Mouse (Mus musculus): ENCODE measurements around the gene Nup62cl.

Nup62cl gene

GRCm38 (mm10) chrX:140062135-140062975 is at the start of gene Nup62cl, which contains the start of gene Pih1h3b:
Gene Nup62cl (minus strand): TSS chrX:140062712.
Gene Pih1h3b (plus strand): TSS chrX:140062879.
- DNase-seq, result no peak

DNA sequence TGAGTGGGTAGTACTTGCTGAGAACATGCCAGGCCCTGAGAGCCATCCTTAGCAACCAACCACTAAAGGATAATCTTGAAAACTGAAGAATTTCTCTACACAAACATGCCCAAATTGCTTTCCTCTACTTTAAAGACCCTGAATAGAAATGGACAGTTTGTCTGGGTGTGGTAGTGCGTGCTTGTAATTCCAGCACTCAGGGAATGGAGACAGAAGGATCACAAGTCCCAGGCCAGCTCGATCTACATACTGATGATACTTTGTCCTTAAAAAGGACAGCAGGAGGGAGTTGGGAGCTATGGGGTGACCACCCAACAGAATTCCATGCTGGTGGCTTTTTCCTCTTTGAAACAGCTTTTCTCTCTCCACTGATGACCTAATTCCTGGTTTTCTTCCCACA is 31.6 kb upstream of the Nup62cl start:
- DNase-seq, result no peak

GRCm38 (mm10) chrX:140082535-140082934 is 20.0 kb upstream of the Nup62cl start:
- DNase-seq, result no peak

GRCm38 (mm10) chrX:140060886-140061874 is 1.3 kb downstream of the Nup62cl start:
- no peak for DNase-seq

GRCm38 (mm10) chrX:139998691-139999065 is 63.8 kb downstream of the Nup62cl start:
- no peak for DNase-seq

GRCm38 (mm10) chrX:139997740-139998690 is 64.5 kb downstream of the Nup62cl start, which contains the start of gene Rbm41:
Gene Rbm41 (minus strand): TSS chrX:139998595.
- DNase-seq, result peak; percentile 18 to 42

DNA sequence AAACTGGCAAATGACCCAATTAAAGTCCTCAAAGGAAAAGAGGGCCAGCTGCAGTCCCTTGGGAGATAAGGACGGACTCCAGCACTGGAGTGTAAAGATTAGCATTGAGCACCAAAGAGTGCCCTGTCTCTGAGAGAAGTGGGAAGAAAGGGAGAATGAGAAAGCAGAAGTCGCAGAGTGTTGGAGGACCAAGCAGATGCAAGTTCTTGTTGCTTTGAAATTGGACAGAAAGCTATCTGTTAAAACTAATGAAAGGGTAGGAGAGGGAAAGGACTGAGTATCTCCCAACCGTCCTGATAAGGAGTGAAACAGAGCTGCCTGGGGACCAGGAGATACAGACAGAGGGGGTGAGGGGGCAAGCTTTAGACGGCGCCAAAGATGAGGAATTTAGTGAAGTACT is 80.4 kb downstream of the Nup62cl start:
- DNase-seq, result no peak

Data from thymus, adult 18-20 months (tissue).